Mouse (Mus musculus) MEL (cell line): ENCODE measurements around the gene Srsf2. TPM values are rescaled to one million over a fixed set of nuclear protein-coding genes. Genes with fewer than 3 reads are reported as not detected.

Experiments
- DNase-seq: peaks from one replicate; pipeline ENCODE4 v3.0.0; 2011; ENCODE audit warnings: low read depth, low spot score
- H3K27ac ChIP-seq: 2 replicates; pipeline ENCODE4 v1.5.1; 2012; ENCODE audit warnings: low read depth, mild to moderate bottlenecking, control low read depth, low read length, moderate library complexity; ENCODE audit not compliant: control insufficient read depth
- H3K27me3 ChIP-seq, 2 experiments: fragments of 150-350 bp in 1 of 2; sonication (generic) in 1 of 2; 2 replicates each; pipeline ENCODE4 v1.6.1; 2012; ENCODE audit warnings: low read length in 2 of 2, mild to moderate bottlenecking in 2 of 2, improper control_type of control experiment in 1 of 2, moderate library complexity in 1 of 2; ENCODE audit not compliant: insufficient read depth in 2 of 2, control insufficient read depth in 1 of 2
- H3K36me3 ChIP-seq, 2 experiments: 2 replicates each; pipeline ENCODE4 v1.6.1; 2012 to 2014; ENCODE audit warnings: low read length in 2 of 2, improper control_type of control experiment in 1 of 2, inconsistent platforms in 1 of 2, mild to moderate bottlenecking in 1 of 2; ENCODE audit not compliant: insufficient read depth in 2 of 2, control insufficient read depth in 1 of 2
- H3K4me1 ChIP-seq, 2 experiments: fragments of 150-350 bp in 1 of 2; sonication (generic) in 1 of 2; 2 replicates each; pipeline ENCODE4 v1.6.1; 2012; ENCODE audit warnings: low read length in 2 of 2, improper control_type of control experiment in 1 of 2, mild to moderate bottlenecking in 1 of 2; ENCODE audit not compliant: insufficient read depth in 2 of 2, control insufficient read depth in 1 of 2
- H3K4me3 ChIP-seq, 2 experiments: fragments of 150-350 bp in 1 of 2; sonication (generic) in 1 of 2; 2 replicates each; pipeline ENCODE4 v1.5.1; 2012; ENCODE audit warnings: low read depth in 2 of 2, low read length in 2 of 2, mild to moderate bottlenecking in 2 of 2, moderate library complexity in 2 of 2, control low read depth in 1 of 2, improper control_type of control experiment in 1 of 2; ENCODE audit not compliant: control insufficient read depth in 1 of 2, insufficient read depth in 1 of 2
- H3K79me2 ChIP-seq: 2 replicates; pipeline ENCODE4 v1.6.1; 2012; ENCODE audit warnings: mild to moderate bottlenecking, low read length, moderate library complexity; ENCODE audit not compliant: control insufficient read depth, poor library complexity, insufficient read depth
- H3K9ac ChIP-seq: 2 replicates; pipeline ENCODE4 v1.6.1; 2012; ENCODE audit warnings: low read depth, mild to moderate bottlenecking, control low read depth, low read length, moderate library complexity; ENCODE audit not compliant: control insufficient read depth, poor library complexity, severe bottlenecking
- H3K9me3 ChIP-seq: fragments of 150-350 bp; sonication (generic); replicated peaks from 2 replicates; pipeline ENCODE4 v1.6.1; 2012; ENCODE audit warnings: mild to moderate bottlenecking, low read length, improper control_type of control experiment, moderate library complexity; ENCODE audit not compliant: insufficient read depth
- BHLHE40 ChIP-seq: IDR thresholded peaks from 2 replicates; pipeline ENCODE4 v1.6.1; 2012; ENCODE audit warnings: low read depth, mild to moderate bottlenecking, inconsistent platforms, low read length, improper control_type of control experiment, borderline replicate concordance
- HCFC1 ChIP-seq: IDR thresholded peaks from 2 replicates; pipeline ENCODE4 v1.6.1; 2012; ENCODE audit warnings: low read depth, mild to moderate bottlenecking, inconsistent platforms, low read length, improper control_type of control experiment, moderate library complexity
- KAT2A ChIP-seq: conservative IDR thresholded peaks from 2 replicates; pipeline ENCODE4 v1.6.1; 2012; ENCODE audit warnings: low read depth, low read length, improper control_type of control experiment, inconsistent platforms
- MAFK ChIP-seq: IDR thresholded peaks from 2 replicates; pipeline ENCODE4 v1.6.1; 2011; ENCODE audit warnings: low read depth, mild to moderate bottlenecking, low read length, improper control_type of control experiment, borderline replicate concordance
- MAZ ChIP-seq: IDR thresholded peaks from 2 replicates; pipeline ENCODE4 v1.6.1; 2012; ENCODE audit warnings: low read depth, mild to moderate bottlenecking, inconsistent platforms, low read length, improper control_type of control experiment
- MYC ChIP-seq: IDR thresholded peaks from 2 replicates; pipeline ENCODE4 v1.6.1; 2011; ENCODE audit warnings: low read depth, mild to moderate bottlenecking, low read length, improper control_type of control experiment, moderate library complexity
- NRF1 ChIP-seq: IDR thresholded peaks from 2 replicates; pipeline ENCODE4 v1.6.1; 2014; ENCODE audit warnings: low read depth, mild to moderate bottlenecking, inconsistent platforms, low read length, improper control_type of control experiment, moderate library complexity; ENCODE audit not compliant: poor library complexity, insufficient read depth, severe bottlenecking
- POLR2A ChIP-seq, 2 experiments: IDR thresholded peaks; 2 replicates each; pipeline ENCODE4 v1.6.1; 2011 to 2012; ENCODE audit warnings: low read length in 2 of 2, mild to moderate bottlenecking in 2 of 2, control low read depth in 1 of 2, improper control_type of control experiment in 1 of 2, low read depth in 1 of 2, moderate library complexity in 1 of 2; ENCODE audit not compliant: control insufficient read depth in 1 of 2, insufficient read depth in 1 of 2, poor library complexity in 1 of 2
- POLR2AphosphoS2 ChIP-seq: IDR thresholded peaks from 2 replicates; pipeline ENCODE4 v1.6.1; 2011; ENCODE audit warnings: low read length, improper control_type of control experiment
- POLR2AphosphoS5 ChIP-seq: IDR thresholded peaks from 2 replicates; pipeline ENCODE4 v1.6.1; 2012; ENCODE audit warnings: low read depth, borderline replicate concordance, mild to moderate bottlenecking, inconsistent platforms, low read length, moderate library complexity, mixed read lengths
- RAD21 ChIP-seq: IDR thresholded peaks from 2 replicates; pipeline ENCODE4 v1.6.1; 2011; ENCODE audit warnings: mild to moderate bottlenecking, low read depth, low read length, improper control_type of control experiment
- TBP ChIP-seq: IDR thresholded peaks from 2 replicates; pipeline ENCODE4 v1.8.0; 2011; ENCODE audit warnings: low read depth, low read length, improper control_type of control experiment
- UBTF ChIP-seq: IDR thresholded peaks from 2 replicates; pipeline ENCODE4 v1.6.1; 2012; ENCODE audit warnings: low read depth, mild to moderate bottlenecking, inconsistent platforms, low read length, improper control_type of control experiment, moderate library complexity, borderline replicate concordance; ENCODE audit not compliant: insufficient read depth
- USF1 ChIP-seq: IDR thresholded peaks from 2 replicates; pipeline ENCODE4 v1.6.1; 2014; ENCODE audit warnings: low read depth, mild to moderate bottlenecking, inconsistent platforms, low read length, improper control_type of control experiment, moderate library complexity
- USF2 ChIP-seq, 2 experiments: IDR thresholded peaks; 2 replicates each; pipeline ENCODE4 v1.6.1; 2011 to 2012; ENCODE audit warnings: improper control_type of control experiment in 2 of 2, low read length in 2 of 2, borderline replicate concordance in 1 of 2, inconsistent platforms in 1 of 2, low read depth in 1 of 2, mild to moderate bottlenecking in 1 of 2; ENCODE audit not compliant: insufficient read depth in 1 of 2
- ZC3H11A ChIP-seq: IDR thresholded peaks from 2 replicates; pipeline ENCODE4 v1.6.1; 2012; ENCODE audit warnings: low read depth, mild to moderate bottlenecking, inconsistent platforms, low read length, improper control_type of control experiment
- ZNF384 ChIP-seq: IDR thresholded peaks from 2 replicates; pipeline ENCODE4 v1.6.1; 2012; ENCODE audit warnings: low read depth, mild to moderate bottlenecking, inconsistent platforms, low read length, improper control_type of control experiment
- polyA plus RNA-seq, 2 experiments: library from polyadenylated mRNA; stranded (reverse) in 1 of 2; unstranded in 1 of 2; fragments of >175 nt in 1 of 2; fragments of >200 nt in 1 of 2; gene quantifications; 2 replicates each; pipeline versions ENCODE4 v1.2.1 to v1.2.4; 2012; ENCODE audit warnings: low replicate concordance in 2 of 2, low read depth in 1 of 2; ENCODE audit not compliant: insufficient read length in 2 of 2, insufficient read depth in 1 of 2, missing spikeins in 1 of 2
- total RNA-seq: library from RNA; depleted of rRNA; stranded (reverse); fragments of 300-350 nt; gene quantifications from 2 replicates; pipeline ENCODE4 v1.2.3, GENCODE M21; 2012

The Srsf2 gene
- total and polyA plus RNA-seq, 3 experiments: 257 to 1,128 (median 453) TPM

GRCm38 (mm10) chr11:116810983-116811901, 41.7 kb downstream of the Srsf2 start:
- Histone ChIP-seq H3K9me3 (no peaks in the 10 kb centered on the region), H3K36me3 (no peaks in the 10 kb centered on the region), H3K27ac (no peak overlapping the region), H3K27me3 (no peaks in the 10 kb centered on the region), H3K4me3 (peak overlapping the region; percentile 36 to 48; a peak in 3 of 4 replicates), H3K9ac (no peak overlapping the region), H3K79me2 (no peaks in the 10 kb centered on the region), H3K4me1 (no peaks in the 10 kb centered on the region)
- peak; percentile 45 for TF ChIP-seq MAZ
- TF ChIP-seq BHLHE40: no peak
- TF ChIP-seq NRF1: peak; percentile 84
- peak; percentile 72 for DNase-seq

- no peak for DNase-seq
- no peaks in the 10 kb centered on the region for H3K27me3 ChIP-seq
- no peak for TF ChIP-seq POLR2AphosphoS5
- no peak for TF ChIP-seq USF1
- no peak for TF ChIP-seq RAD21
- TF ChIP-seq USF2 (IDR thresholded peaks at IDR 0.05; ENCODE audit: borderline replicate concordance in 1 of 2, insufficient read depth in 1 of 2, low read depth in 1 of 2, low read length in 2 of 2): no peak
- TF ChIP-seq HCFC1: no peak
- TF ChIP-seq KAT2A: no peak
- TF ChIP-seq POLR2AphosphoS2: no peak
- no peak for TF ChIP-seq MYC
- TF ChIP-seq ZNF384: no peak
- no peak for TF ChIP-seq POLR2A (IDR thresholded peaks at IDR 0.05; ENCODE audit: control insufficient read depth in 1 of 2, insufficient read depth in 1 of 2, low read depth in 1 of 2, low read length in 2 of 2, poor library complexity in 1 of 2)
- no peak for TF ChIP-seq MAFK
- no peak for TF ChIP-seq TBP
- TF ChIP-seq ZC3H11A: no peak
- TF ChIP-seq UBTF: no peak
- TF ChIP-seq, all 39 proteins: peak for 0
These were observed 42.4 kb downstream of the Srsf2 start for GRCm38 (mm10) chr11:116810528-116810927.

More at GRCm38 (mm10) chr11:116810528-116810927, 42.4 kb downstream of the Srsf2 start:
- Histone ChIP-seq H3K4me3 (no peak overlapping the region), H3K27ac (no peak overlapping the region), H3K9me3 (no peaks in the 10 kb centered on the region), H3K79me2 (no peaks in the 10 kb centered on the region), H3K4me1 (no peaks in the 10 kb centered on the region), H3K36me3 (no peaks in the 10 kb centered on the region), H3K9ac (no peak overlapping the region)
